Mouse (Mus musculus) testis, adult 2 months (tissue): ENCODE data around the gene Ubl4b. TPM values are rescaled to one million over a fixed set of nuclear protein-coding genes. Genes with fewer than 3 reads are reported as not detected.

Experiments used
- H3K27ac ChIP-seq: fragments of 200-500 bp; 2 replicates; pipeline ENCODE4 v1.5.1; 2012; ENCODE audit warnings: low read depth, low read length; ENCODE audit not compliant: control insufficient read depth, insufficient read depth
- H3K27me3 ChIP-seq: fragments of 200-500 bp; 2 replicates; pipeline ENCODE4 v1.6.1; 2012; ENCODE audit warnings: mild to moderate bottlenecking, low read length, moderate library complexity; ENCODE audit not compliant: control insufficient read depth, insufficient read depth
- H3K36me3 ChIP-seq: fragments of 200-500 bp; 2 replicates; pipeline ENCODE4 v1.6.1; 2012; ENCODE audit warnings: mild to moderate bottlenecking, low read length; ENCODE audit not compliant: control insufficient read depth, insufficient read depth
- H3K4me1 ChIP-seq: fragments of 200-500 bp; 2 replicates; pipeline ENCODE4 v1.6.1; 2012; ENCODE audit warnings: low read length; ENCODE audit not compliant: control insufficient read depth, insufficient read depth
- H3K4me3 ChIP-seq: fragments of 200-500 bp; 2 replicates; pipeline ENCODE4 v1.5.1; 2012; ENCODE audit warnings: low read depth, mild to moderate bottlenecking, low read length, moderate library complexity, mixed read lengths; ENCODE audit not compliant: control insufficient read depth
- CTCF ChIP-seq: fragments of 200-500 bp; IDR thresholded peaks from 2 replicates; pipeline ENCODE4 v1.5.1; 2012; ENCODE audit warnings: low read depth, mild to moderate bottlenecking, inconsistent platforms, low read length, moderate library complexity; ENCODE audit not compliant: control insufficient read depth, insufficient read depth, insufficient replicate concordance
- POLR2A ChIP-seq: fragments of 200-500 bp; IDR thresholded peaks from 2 replicates; pipeline ENCODE4 v1.6.1; 2012; ENCODE audit warnings: low read depth, mild to moderate bottlenecking, inconsistent platforms, low read length, moderate library complexity; ENCODE audit not compliant: control insufficient read depth
- polyA plus RNA-seq: library from polyadenylated mRNA; depleted of rRNA; stranded (reverse); fragments of >200 nt; gene quantifications from 2 replicates; pipeline ENCODE4 v1.2.3, GENCODE M21; 2012

The Ubl4b gene
- polyA plus RNA-seq, 1 experiment: 255 TPM

DNA sequence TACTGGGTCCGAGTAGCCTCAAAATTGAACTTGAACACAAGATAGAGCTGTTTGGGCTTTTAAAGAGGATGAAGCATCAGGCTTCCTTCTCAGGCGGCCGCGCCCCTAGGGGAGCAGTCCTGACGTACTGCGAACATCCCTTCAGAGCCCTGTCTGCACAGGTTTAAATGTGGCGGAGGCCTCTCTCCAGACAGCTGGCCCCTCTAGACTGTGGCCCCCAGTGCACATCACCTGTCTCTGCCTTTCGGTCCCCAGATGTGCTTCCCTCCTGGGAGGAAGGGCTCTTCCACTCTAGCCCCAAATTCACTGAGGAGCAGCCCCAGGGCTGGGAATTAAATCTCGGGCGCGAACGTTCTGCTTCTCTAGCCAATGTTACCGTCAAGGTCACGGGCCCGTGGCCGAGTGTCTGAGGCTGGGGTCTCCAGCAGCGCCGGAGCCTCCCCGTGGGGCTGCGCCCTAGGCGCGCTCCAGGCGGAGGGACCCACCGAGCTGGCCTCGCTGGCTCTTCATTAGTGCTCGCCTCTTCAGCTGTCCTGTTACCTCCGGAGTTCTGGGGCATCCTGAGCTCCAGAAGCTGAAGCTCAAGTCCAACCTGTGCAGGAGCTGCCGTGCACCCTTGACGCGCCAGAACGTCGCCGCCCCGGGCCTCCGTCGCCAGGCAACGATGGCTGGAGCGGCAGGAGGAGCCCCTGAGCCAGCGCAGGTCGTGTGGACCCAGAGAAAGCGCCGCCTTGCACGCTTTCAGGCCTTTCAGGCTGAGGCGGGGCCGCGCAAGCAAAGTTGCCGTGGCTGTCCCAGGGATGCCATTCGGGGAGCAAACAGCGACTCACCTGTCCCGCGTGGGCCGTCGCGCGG is 37.9 kb downstream of the Ubl4b start:
- TF ChIP-seq POLR2A: no peak
- TF ChIP-seq CTCF: no peak
- Histone ChIP-seq H3K36me3 (no peaks in the 10 kb centered on the region), H3K4me1 (peaks cover 14% of the 10 kb centered on the region), H3K27ac (no peak overlapping the region), H3K27me3 (no peaks in the 10 kb centered on the region), H3K4me3 (peak overlapping the region; percentile 67)

DNA sequence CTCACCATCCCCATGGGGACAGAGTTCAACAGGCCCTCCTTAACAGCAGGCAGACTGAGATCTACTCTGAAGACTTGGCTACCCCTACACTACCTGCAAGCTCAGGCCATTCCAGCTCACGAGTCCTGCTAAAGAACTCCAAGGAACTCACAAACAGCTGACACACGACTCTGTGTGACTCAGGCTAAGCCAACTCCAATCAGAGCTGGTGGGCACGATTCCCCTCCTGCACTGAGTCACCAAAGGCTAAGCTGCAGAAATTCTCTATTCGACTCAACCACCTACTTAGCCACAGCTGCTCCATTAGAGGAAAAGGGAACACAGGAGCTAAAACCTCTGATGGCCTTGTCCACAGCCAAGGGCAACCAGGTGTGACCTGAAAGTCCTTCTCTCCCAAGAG is 38.9 kb downstream of the Ubl4b start:
- Histone ChIP-seq H3K27me3 (no peaks in the 10 kb centered on the region), H3K4me1 (peaks cover 14% of the 10 kb centered on the region), H3K27ac (no peak overlapping the region), H3K36me3 (no peaks in the 10 kb centered on the region), H3K4me3 (no peak overlapping the region)
- TF ChIP-seq POLR2A (no peak), CTCF (no peak)

DNA sequence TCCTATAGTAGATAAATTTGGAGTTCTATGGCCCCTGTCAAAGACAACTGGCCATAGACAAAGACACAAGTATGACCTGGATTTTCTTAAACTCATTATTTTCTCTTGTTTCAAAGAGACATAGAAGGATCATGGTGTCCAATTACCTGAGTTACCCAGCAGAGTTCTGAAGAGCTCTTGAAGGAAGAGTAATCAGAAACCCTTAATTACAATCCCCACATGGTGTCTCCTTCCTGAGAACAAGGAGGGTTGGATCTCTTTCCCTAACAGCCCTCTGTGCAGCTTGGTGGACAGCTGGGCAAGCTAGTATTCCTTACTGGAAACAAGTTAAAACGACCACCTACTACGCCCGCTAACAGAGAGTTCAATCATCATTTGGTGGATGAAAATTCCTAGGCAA is 43.5 kb downstream of the Ubl4b start:
- H3K4me1 ChIP-seq: no peaks in the 10 kb centered on the region

DNA sequence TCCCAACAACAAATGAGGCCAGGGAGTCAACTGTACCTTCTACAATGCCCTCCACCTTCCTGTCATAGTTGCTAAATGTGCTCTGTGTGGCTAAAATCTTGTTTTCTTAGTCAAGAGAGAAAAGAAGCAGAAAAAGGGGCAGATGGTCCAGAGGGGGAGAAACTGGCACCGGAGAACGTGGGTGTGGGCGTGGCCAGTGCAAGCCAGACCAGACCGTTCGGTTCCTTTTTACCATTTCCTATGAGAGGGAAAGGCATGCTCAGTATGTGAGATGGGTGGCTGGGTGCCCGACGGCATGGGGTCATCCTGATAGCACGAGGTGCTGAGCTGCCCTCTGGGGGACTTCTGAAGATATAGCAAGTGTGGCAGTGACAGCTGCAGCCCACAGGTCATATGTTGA is 46.2 kb downstream of the Ubl4b start:
- no peaks in the 10 kb centered on the region for H3K36me3 ChIP-seq
- no peaks in the 10 kb centered on the region for H3K27me3 ChIP-seq
- no peak overlapping the region for H3K4me3 ChIP-seq
- TF ChIP-seq POLR2A (no peak), CTCF (no peak)
- no peak overlapping the region for H3K27ac ChIP-seq
- H3K4me1 ChIP-seq: no peaks in the 10 kb centered on the region

More for the DNA sequence above, 43.5 kb downstream of the Ubl4b start:
- Histone ChIP-seq H3K27ac (no peak overlapping the region), H3K4me3 (no peak overlapping the region), H3K36me3 (no peaks in the 10 kb centered on the region), H3K27me3 (no peaks in the 10 kb centered on the region)
- TF ChIP-seq CTCF (no peak), POLR2A (no peak)

DNA sequence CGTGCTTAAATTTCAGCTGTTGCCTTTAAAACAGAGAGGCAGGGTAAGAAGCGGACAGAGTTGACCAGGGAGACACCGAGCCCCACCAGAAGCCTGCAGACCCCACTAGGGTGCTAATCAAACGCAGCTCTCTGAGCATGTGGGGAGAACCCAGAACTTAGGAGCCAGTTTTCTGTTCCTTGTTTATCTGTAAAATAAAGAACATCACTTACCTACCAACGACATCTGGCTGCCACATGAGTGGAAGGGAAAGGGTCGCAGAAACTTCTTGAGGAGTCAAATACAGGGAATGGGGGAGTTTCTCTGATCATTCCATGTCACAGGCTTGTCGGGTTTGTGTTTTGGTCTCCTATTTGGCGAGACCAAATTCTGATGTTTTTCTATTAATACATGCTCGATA is 46.9 kb downstream of the Ubl4b start:
- H3K4me3 ChIP-seq: no peak overlapping the region
- no peaks in the 10 kb centered on the region for H3K27me3 ChIP-seq
- no peaks in the 10 kb centered on the region for H3K4me1 ChIP-seq
- TF ChIP-seq CTCF: no peak
- no peak for TF ChIP-seq POLR2A
- no peak overlapping the region for H3K27ac ChIP-seq
- no peaks in the 10 kb centered on the region for H3K36me3 ChIP-seq

DNA sequence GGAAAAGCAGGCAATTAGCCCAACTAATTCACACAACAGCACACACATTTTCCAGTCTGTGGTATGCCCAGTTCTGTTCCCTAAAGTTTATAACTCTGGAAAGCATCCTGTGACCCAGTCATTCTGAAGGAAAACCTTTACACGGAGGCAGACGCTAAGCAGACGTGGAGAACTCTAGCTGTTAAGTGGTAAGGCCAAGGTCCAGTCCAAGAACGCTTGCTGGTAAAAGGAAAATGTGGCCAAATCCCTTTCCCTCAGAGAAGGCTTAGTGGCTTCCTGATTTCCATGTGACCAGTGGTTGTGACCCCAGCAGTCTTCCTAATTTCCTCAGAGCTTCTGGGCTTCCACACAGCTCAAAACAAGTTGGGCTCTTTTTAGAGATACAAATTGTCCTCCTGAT is 48.3 kb downstream of the Ubl4b start:
- Histone ChIP-seq H3K27ac (no peak overlapping the region), H3K27me3 (no peaks in the 10 kb centered on the region), H3K4me1 (no peaks in the 10 kb centered on the region), H3K36me3 (no peaks in the 10 kb centered on the region), H3K4me3 (no peak overlapping the region)
- TF ChIP-seq CTCF: no peak
- no peak for TF ChIP-seq POLR2A

DNA sequence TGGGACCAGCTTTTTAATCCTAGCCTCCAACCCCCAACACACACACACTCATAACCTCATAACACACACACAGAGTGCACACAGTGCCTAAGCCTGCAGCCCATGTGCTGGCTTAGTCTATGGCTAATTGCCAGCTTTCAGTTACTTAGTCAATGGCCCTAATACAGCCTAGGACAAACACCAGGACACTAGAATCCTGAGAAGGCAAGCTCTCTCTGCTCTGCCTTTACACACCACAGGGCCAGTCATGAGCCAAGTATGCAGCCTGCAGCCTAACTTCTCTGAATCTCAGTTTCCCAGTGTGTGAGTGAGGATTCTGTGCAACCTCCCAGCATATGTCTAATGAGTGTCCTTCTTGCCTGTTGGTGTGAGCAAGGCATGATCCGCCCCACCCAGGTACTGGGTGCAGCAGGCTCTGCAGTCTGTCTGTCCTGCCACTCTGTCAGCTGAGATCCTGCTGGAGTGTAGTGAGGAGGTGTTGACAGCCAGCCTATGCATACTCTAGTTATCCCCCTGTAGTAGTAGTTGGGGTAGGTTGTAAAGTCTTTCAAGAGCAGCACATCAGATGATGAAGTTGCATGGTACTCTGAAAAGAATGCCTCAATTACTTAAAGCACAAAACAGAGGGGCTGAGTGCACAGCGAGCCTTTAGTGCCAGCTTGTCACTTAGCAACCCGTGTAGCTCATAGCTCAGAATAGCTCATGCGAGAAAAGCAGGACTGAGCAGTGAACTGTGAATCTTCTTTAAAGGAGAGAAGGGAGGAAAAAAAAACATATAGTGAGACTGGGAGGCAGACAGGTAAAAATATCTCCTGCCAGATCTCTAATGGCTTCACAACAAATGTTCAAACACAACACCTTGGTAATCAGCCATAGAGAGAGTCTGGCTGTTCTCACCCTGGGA is 49.2 kb downstream of the Ubl4b start:
- no peak overlapping the region for H3K4me3 ChIP-seq
- H3K4me1 ChIP-seq: no peaks in the 10 kb centered on the region
- H3K27ac ChIP-seq: no peak overlapping the region
- H3K36me3 ChIP-seq: no peaks in the 10 kb centered on the region
- TF ChIP-seq CTCF (no peak), POLR2A (no peak)
- no peaks in the 10 kb centered on the region for H3K27me3 ChIP-seq
